Mouse (Mus musculus) activated CD4-positive, CD25-positive, alpha-beta regulatory T cell, adult 4 months (primary cell): ENCODE data around the gene Vmn2r25. TPM values are rescaled to one million over a fixed set of nuclear protein-coding genes. Genes with fewer than 3 reads are reported as not detected.
"Not testable (repeated sequence)": the region's sequence is repeated elsewhere in the genome, so short reads cannot be mapped to it uniquely, and the experiment has no call there.

Source experiments
- ATAC-seq: one replicate; pipeline ENCODE4 v1.8.0; 2017
- polyA plus RNA-seq, 2 experiments: library from polyadenylated mRNA; unstranded; fragments of 100-300 nt; shearing (Covaris generic); gene quantifications; one replicate each; pipeline ENCODE4 v1.2.1; 2017

The Vmn2r25 gene
- polyA plus RNA-seq = not detected

DNA sequence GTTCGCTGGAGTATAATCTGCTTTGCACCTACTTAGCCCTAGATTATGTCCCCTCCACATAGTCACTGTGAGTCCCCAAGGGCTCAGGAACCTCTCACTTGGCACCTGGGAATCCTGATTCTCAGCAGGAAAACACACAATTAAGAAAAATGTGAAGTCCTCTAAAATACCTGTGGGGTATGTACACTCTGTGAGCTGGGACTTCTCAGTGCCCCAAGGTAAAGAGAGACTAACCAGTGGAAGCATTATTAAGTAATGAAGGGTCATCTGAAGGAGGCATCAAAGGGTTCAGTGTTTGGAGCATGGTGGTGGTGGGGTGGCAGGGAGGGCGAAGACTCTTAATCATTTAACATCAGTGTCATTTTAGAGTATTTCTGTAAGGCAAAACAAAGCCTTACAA, at the start of gene Vmn2r25:
TSS of gene Vmn2r25 (minus strand) at position 101 of the 400 bp plus-strand sequence.
- not testable (repeated sequence) for ATAC-seq

- ATAC-seq = no peak
These were observed 33.3 kb downstream of the Vmn2r25 start for GRCm38 (mm10) chr6:123819951-123820350.

DNA sequence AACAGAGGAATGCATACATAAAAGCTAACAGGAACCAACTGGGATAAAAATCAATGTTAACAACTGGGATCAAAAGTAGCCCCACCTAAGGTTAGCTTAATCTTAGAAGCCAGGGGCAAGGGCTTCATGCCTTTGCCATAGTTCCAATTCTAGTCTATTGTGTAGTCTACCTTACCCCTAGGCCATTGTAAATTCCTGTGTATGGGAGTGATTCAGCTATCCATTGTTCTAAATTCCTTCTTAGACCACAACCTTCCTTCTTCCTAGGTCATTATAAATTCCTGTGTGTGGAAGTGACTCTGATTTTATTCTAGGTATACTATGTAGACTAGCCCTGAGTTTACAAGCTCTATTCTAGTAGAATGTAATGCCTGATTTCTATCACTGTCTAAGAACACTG, 43.0 kb downstream of the Vmn2r25 start:
- ATAC-seq = not testable (repeated sequence)

- no peak for ATAC-seq
These were observed 59.5 kb downstream of the Vmn2r25 start for GRCm38 (mm10) chr6:123793746-123794145.

GRCm38 (mm10) chr6:123784857-123785256, 68.4 kb downstream of the Vmn2r25 start:
- no peak for ATAC-seq

- ATAC-seq = no peak
These were observed 74.7 kb downstream of the Vmn2r25 start, which contains the start of gene Vmn2r24 for GRCm38 (mm10) chr6:123778579-123778978. TSS of gene Vmn2r24 (plus strand) at chr6:123778879.

Other genes with a start within 250 kb of the Vmn2r25 start
- gene Vmn2r22, start 202.7 kb downstream of the Vmn2r25 start, polyA plus RNA-seq = not detected
- not detected for gene Vmn2r23, start 150.8 kb downstream of the Vmn2r25 start, polyA plus RNA-seq
- gene Vmn2r24, start 74.6 kb downstream of the Vmn2r25 start, polyA plus RNA-seq = under 1 TPM in 1 of 2 experiments, not detected in 1; 0.09 TPM
- gene Vmn2r26, start 171.1 kb upstream of the Vmn2r25 start, polyA plus RNA-seq = not detected